Mouse (Mus musculus) limb, embryonic 13.5 days (tissue): ENCODE measurements at regions not wholly inside any gene's neighbourhood (a gene's known extent, or its start where the extent isn't known, plus 50 kb on each side); places are given as distances from the start of the nearest gene placed in this dataset.
A peak's percentile ranks its signal among the peaks of the same experiment; 100 is the strongest.
"Not testable (repeated sequence)": the region's sequence is repeated elsewhere in the genome, so short reads cannot be mapped to it uniquely, and the experiment has no call there.

Source experiments
- ATAC-seq: fragments of 200-750 bp; cut with Nextera tagmentation; 2 replicates; pipeline ENCODE4 v1.8.0; 2017; ENCODE audit warnings: low read depth, moderate number of reproducible peaks, moderate TSS enrichment; ENCODE audit not compliant: low FRiP score
- H3K27ac ChIP-seq: fragments of 300-500 bp; sonication (generic); 2 replicates; pipeline ENCODE4 v1.5.1; 2015; ENCODE audit warnings: inconsistent platforms, mild to moderate bottlenecking, moderate library complexity
- H3K27me3 ChIP-seq: fragments of 300-500 bp; sonication (generic); 2 replicates; pipeline ENCODE4 v1.6.1; 2015; ENCODE audit warnings: mild to moderate bottlenecking, inconsistent platforms
- H3K36me3 ChIP-seq: fragments of 300-500 bp; sonication (generic); 2 replicates; pipeline ENCODE4 v1.6.1; 2015; ENCODE audit warnings: inconsistent platforms, mild to moderate bottlenecking, moderate library complexity
- H3K4me1 ChIP-seq: fragments of 300-500 bp; sonication (generic); 2 replicates; pipeline ENCODE4 v1.6.1; 2015; ENCODE audit warnings: inconsistent platforms
- H3K4me2 ChIP-seq: fragments of 300-500 bp; sonication (generic); replicated peaks from 2 replicates; pipeline ENCODE4 v1.6.1; 2015; ENCODE audit warnings: inconsistent platforms, mild to moderate bottlenecking, moderate library complexity
- H3K4me3 ChIP-seq: fragments of 300-500 bp; sonication (generic); 2 replicates; pipeline ENCODE4 v1.5.1; 2015; ENCODE audit warnings: moderate library complexity, mild to moderate bottlenecking, inconsistent platforms
- H3K9ac ChIP-seq: fragments of 300-500 bp; sonication (generic); 2 replicates; pipeline ENCODE4 v1.6.1; 2015; ENCODE audit warnings: mild to moderate bottlenecking, inconsistent platforms
- H3K9me3 ChIP-seq: fragments of 300-500 bp; sonication (generic); 2 replicates; pipeline ENCODE4 v1.6.1; 2016; ENCODE audit warnings: inconsistent platforms
- WGBS: fragments of 180-500 bp; shearing (Covaris S2); methylation state at CpG from one replicate; pipeline ENCODE4 v1.1.7; 2015; 5-methylcytosine and 5-hydroxymethylcytosine counted together

- 0 out of 2 replicates have a peak, but pooled peaks cover 3% of the 10 kb centered on the region for H3K27me3 ChIP-seq
- peaks cover 28% of the 10 kb centered on the region for H3K4me1 ChIP-seq
- WGBS = 43% methylated on average over 9 of the region's 9 CpGs
- H3K9ac ChIP-seq = no peak overlapping the region
- no peak; the same call in 1 of the 2 replicates for ATAC-seq
- H3K36me3 ChIP-seq = no peaks in the 10 kb centered on the region
- no peaks in the 10 kb centered on the region for H3K9me3 ChIP-seq
- H3K4me3 ChIP-seq = no peak overlapping the region
- no peak overlapping the region for H3K27ac ChIP-seq
- H3K4me2 ChIP-seq = no peak overlapping the region
These were observed 300.4 kb downstream of the Ets1 start for GRCm38 (mm10) chr9:32936462-32936861.

- ATAC-seq = no peak
- WGBS = 75% methylated on average over 7 of the region's 7 CpGs
- Histone ChIP-seq H3K4me3 (no peak overlapping the region), H3K9me3 (no peaks in the 10 kb centered on the region), H3K27me3 (0 out of 2 replicates have a peak, but pooled peaks cover 3% of the 10 kb centered on the region), H3K36me3 (no peaks in the 10 kb centered on the region), H3K9ac (no peak overlapping the region), H3K27ac (no peak overlapping the region), H3K4me2 (no peak overlapping the region), H3K4me1 (peaks cover 25% of the 10 kb centered on the region)
These were observed 301.4 kb downstream of the Ets1 start for GRCm38 (mm10) chr9:32937391-32937790.

- ATAC-seq = no peak
- no peak overlapping the region for H3K4me2 ChIP-seq
- H3K36me3 ChIP-seq = no peaks in the 10 kb centered on the region
- peaks cover 22% of the 10 kb centered on the region for H3K4me1 ChIP-seq
- H3K27me3 ChIP-seq = 0 out of 2 replicates have a peak, but pooled peaks cover 3% of the 10 kb centered on the region
- no peak overlapping the region for H3K9ac ChIP-seq
- no peaks in the 10 kb centered on the region for H3K9me3 ChIP-seq
- no peak overlapping the region for H3K27ac ChIP-seq
- H3K4me3 ChIP-seq = no peak overlapping the region
- 90% methylated on average over 6 of the region's 6 CpGs for WGBS
These were observed 302.8 kb downstream of the Ets1 start for GRCm38 (mm10) chr9:32938857-32939256.

GRCm38 (mm10) chr9:32939626-32940025 lies 303.6 kb downstream of the Ets1 start:
- Histone ChIP-seq H3K27me3 (0 out of 2 replicates have a peak, but pooled peaks cover 3% of the 10 kb centered on the region), H3K36me3 (no peaks in the 10 kb centered on the region), H3K4me3 (no peak overlapping the region), H3K27ac (no peak overlapping the region), H3K9me3 (no peaks in the 10 kb centered on the region), H3K4me2 (no peak overlapping the region), H3K9ac (no peak overlapping the region), H3K4me1 (peaks cover 22% of the 10 kb centered on the region)
- 95% methylated on average over 3 of the region's 3 CpGs for WGBS
- no peak for ATAC-seq

- no peaks in the 10 kb centered on the region for H3K9me3 ChIP-seq
- H3K36me3 ChIP-seq = no peaks in the 10 kb centered on the region
- H3K9ac ChIP-seq = peak overlapping the region; percentile 67
- peaks cover 22% of the 10 kb centered on the region for H3K4me1 ChIP-seq
- peak; percentile 79; the same call in 1 of the 2 replicates for ATAC-seq
- H3K4me2 ChIP-seq = peak overlapping the region; percentile 66
- 0 out of 2 replicates have a peak, but pooled peaks cover 3% of the 10 kb centered on the region for H3K27me3 ChIP-seq
- H3K4me3 ChIP-seq = peak overlapping the region; percentile 48
- WGBS = 21% methylated on average over 19 of the region's 19 CpGs
- H3K27ac ChIP-seq = peak overlapping the region; percentile 58; the same call in 1 of the 2 replicates
These were observed 304.2 kb downstream of the Ets1 start for GRCm38 (mm10) chr9:32940111-32940813.

GRCm38 (mm10) chr9:32940919-32941767 lies 305.1 kb downstream of the Ets1 start:
- no peak for ATAC-seq
- Histone ChIP-seq H3K4me1 (peaks cover 22% of the 10 kb centered on the region), H3K4me2 (peak overlapping the region; percentile 66), H3K9me3 (no peaks in the 10 kb centered on the region), H3K27me3 (0 out of 2 replicates have a peak, but pooled peaks cover 3% of the 10 kb centered on the region), H3K36me3 (no peaks in the 10 kb centered on the region), H3K4me3 (peak overlapping the region; percentile 48), H3K27ac (no peak overlapping the region), H3K9ac (peak overlapping the region; percentile 39; the same call in 1 of the 2 replicates)
- WGBS = 53% methylated on average over 12 of the region's 12 CpGs

- H3K27ac ChIP-seq = no peak overlapping the region
- H3K36me3 ChIP-seq = no peaks in the 10 kb centered on the region
- peaks cover 17% of the 10 kb centered on the region for H3K4me1 ChIP-seq
- no peak overlapping the region for H3K4me2 ChIP-seq
- H3K9ac ChIP-seq = no peak overlapping the region
- no peak overlapping the region for H3K4me3 ChIP-seq
- 0 out of 2 replicates have a peak, but pooled peaks cover 3% of the 10 kb centered on the region for H3K27me3 ChIP-seq
- ATAC-seq = no peak
- H3K9me3 ChIP-seq = no peaks in the 10 kb centered on the region
These were observed 305.7 kb downstream of the Ets1 start for GRCm38 (mm10) chr9:32941768-32942030.

- no peak for ATAC-seq
- H3K36me3 ChIP-seq = no peaks in the 10 kb centered on the region
- H3K9ac ChIP-seq = no peak overlapping the region
- 78% methylated on average over 3 of the region's 3 CpGs for WGBS
- no peak overlapping the region for H3K4me2 ChIP-seq
- no peak overlapping the region for H3K4me3 ChIP-seq
- H3K27ac ChIP-seq = no peak overlapping the region
- no peaks in the 10 kb centered on the region for H3K4me1 ChIP-seq
- no peaks in the 10 kb centered on the region for H3K27me3 ChIP-seq
- H3K9me3 ChIP-seq = no peaks in the 10 kb centered on the region
These were observed 311.2 kb downstream of the Ets1 start for GRCm38 (mm10) chr9:32947221-32947620.

- H3K27ac ChIP-seq = no peak overlapping the region
- H3K4me2 ChIP-seq = no peak overlapping the region
- ATAC-seq = no peak
- no peaks in the 10 kb centered on the region for H3K9me3 ChIP-seq
- no peaks in the 10 kb centered on the region for H3K36me3 ChIP-seq
- 55% methylated on average over 3 of the region's 3 CpGs for WGBS
- no peaks in the 10 kb centered on the region for H3K4me1 ChIP-seq
- H3K9ac ChIP-seq = no peak overlapping the region
- no peak overlapping the region for H3K4me3 ChIP-seq
- no peaks in the 10 kb centered on the region for H3K27me3 ChIP-seq
These were observed 313.0 kb downstream of the Ets1 start for GRCm38 (mm10) chr9:32949036-32949435.

GRCm38 (mm10) chr9:32958716-32959115 lies 322.7 kb downstream of the Ets1 start:
- 70% methylated on average over 3 of the region's 3 CpGs for WGBS
- ATAC-seq = no peak
- H3K27me3 ChIP-seq = no peaks in the 10 kb centered on the region
- H3K9me3 ChIP-seq = no peaks in the 10 kb centered on the region
- H3K4me1 ChIP-seq = no peaks in the 10 kb centered on the region
- no peak overlapping the region for H3K4me3 ChIP-seq
- no peak overlapping the region for H3K27ac ChIP-seq
- no peaks in the 10 kb centered on the region for H3K36me3 ChIP-seq
- no peak overlapping the region for H3K4me2 ChIP-seq
- H3K9ac ChIP-seq = no peak overlapping the region

- not testable (repeated sequence) for H3K4me3 ChIP-seq
These were observed 323.4 kb downstream of the Ets1 start for GRCm38 (mm10) chr9:32959468-32959867.

GRCm38 (mm10) chr9:32962679-32963205 lies 326.7 kb downstream of the Ets1 start:
- no peak for ATAC-seq
- Histone ChIP-seq H3K4me1 (no peaks in the 10 kb centered on the region), H3K27ac (no peak overlapping the region), H3K9me3 (no peaks in the 10 kb centered on the region), H3K9ac (no peak overlapping the region), H3K4me3 (no peak overlapping the region), H3K36me3 (no peaks in the 10 kb centered on the region), H3K4me2 (no peak overlapping the region), H3K27me3 (no peaks in the 10 kb centered on the region)
- WGBS = 93% methylated on average over 5 of the region's 5 CpGs

More at GRCm38 (mm10) chr9:32959468-32959867, 323.4 kb downstream of the Ets1 start:
- H3K4me2 ChIP-seq, H3K27me3 ChIP-seq, H3K27ac ChIP-seq, H3K4me1 ChIP-seq, H3K36me3 ChIP-seq, H3K9me3 ChIP-seq, ATAC-seq, H3K9ac ChIP-seq: not testable (repeated sequence)
